Mouse (Mus musculus): Measurements from ENCODE around the gene Rbm20. TPM values are rescaled to one million over a fixed set of nuclear protein-coding genes. Genes with fewer than 3 reads are reported as not detected.

Gene Rbm20
- total and polyA plus RNA-seq, 3 experiments, result 37.3 to 58.6 TPM; not detected in 1

- H3K79me2 ChIP-seq (ENCODE audit: control insufficient read depth, insufficient read depth, low read length, poor library complexity), result no peaks in the 10 kb centered on the region
- 0 out of 4 replicates have a peak, but pooled peaks cover 0 to 5% of the 10 kb centered on the region in 2 experiments for H3K4me1 ChIP-seq (ENCODE audit: control insufficient read depth in 1 of 2, insufficient read depth in 2 of 2, low read length in 2 of 2)
- H3K4me3 ChIP-seq (ENCODE audit: control insufficient read depth in 1 of 2, insufficient read depth in 1 of 2, low read depth in 2 of 2, low read length in 2 of 2), result no peak overlapping the region
- no peak for DNase-seq (ENCODE audit: low read depth, low spot score)
- TF ChIP-seq SMC3 (IDR thresholded peaks at IDR 0.05; ENCODE audit: low read depth, low read length), result no peak
- no peak for TF ChIP-seq MAX (IDR thresholded peaks at IDR 0.05; ENCODE audit: low read length)
- TF ChIP-seq KAT2A (conservative IDR thresholded peaks at IDR 0.05; ENCODE audit: low read depth, low read length), result no peak
- no peak for TF ChIP-seq GABPA (IDR thresholded peaks at IDR 0.05; ENCODE audit: low read depth, low read length)
- no peak for TF ChIP-seq UBTF (IDR thresholded peaks at IDR 0.05; ENCODE audit: borderline replicate concordance, insufficient read depth, low read depth, low read length)
- TF ChIP-seq RCOR1 (IDR thresholded peaks at IDR 0.05; ENCODE audit: low read depth, low read length), result no peak
- no peak for TF ChIP-seq TAL1 (IDR thresholded peaks at IDR 0.05; ENCODE audit: low read length)
- no peak for TF ChIP-seq HCFC1 (IDR thresholded peaks at IDR 0.05; ENCODE audit: low read depth, low read length)
- TF ChIP-seq CHD1 (IDR thresholded peaks at IDR 0.05; ENCODE audit: low read depth, low read length), result no peak
- no peak for TF ChIP-seq GATA1 (IDR thresholded peaks at IDR 0.05; ENCODE audit: low read depth, low read length)
- TF ChIP-seq MEF2A (IDR thresholded peaks at IDR 0.05; ENCODE audit: extremely low read depth, insufficient replicate concordance, low read depth, low read length, poor library complexity, severe bottlenecking), result no peak
- TF ChIP-seq MAFK (IDR thresholded peaks at IDR 0.05; ENCODE audit: borderline replicate concordance, low read depth, low read length), result no peak
- no peak for TF ChIP-seq SIN3A (IDR thresholded peaks at IDR 0.05; ENCODE audit: low read length)
- H3K27ac ChIP-seq (ENCODE audit: control insufficient read depth, low read depth, low read length), result no peak overlapping the region
- H3K36me3 ChIP-seq (ENCODE audit: control insufficient read depth in 1 of 2, insufficient read depth in 2 of 2, low read length in 2 of 2), result no peaks in the 10 kb centered on the region
- H3K27me3 ChIP-seq (ENCODE audit: control insufficient read depth in 1 of 2, insufficient read depth in 2 of 2, low read length in 2 of 2), result no peaks in the 10 kb centered on the region; a peak in 1 of 4 replicates
- H3K9ac ChIP-seq (ENCODE audit: control insufficient read depth, low read depth, low read length, poor library complexity, severe bottlenecking), result no peak overlapping the region
- H3K9me3 ChIP-seq (replicated peaks; ENCODE audit: insufficient read depth, low read length), result no peaks in the 10 kb centered on the region
Measured at GRCm38 (mm10) chr19:53739570-53740266, 62.6 kb downstream of the Rbm20 start.

GRCm38 (mm10) chr19:53740750-53741380 is 63.8 kb downstream of the Rbm20 start:
- TF ChIP-seq TCF12 (IDR thresholded peaks at IDR 0.05; ENCODE audit: low read depth, low read length) (no peak), CHD1 (IDR thresholded peaks at IDR 0.05; ENCODE audit: low read depth, low read length) (no peak)
- peak; percentile 32 for DNase-seq (ENCODE audit: low read depth, low spot score)
- Histone ChIP-seq H3K27ac (ENCODE audit: control insufficient read depth, low read depth, low read length) (no peak overlapping the region), H3K9me3 (replicated peaks; ENCODE audit: insufficient read depth, low read length) (no peaks in the 10 kb centered on the region), H3K4me3 (ENCODE audit: control insufficient read depth in 1 of 2, insufficient read depth in 1 of 2, low read depth in 2 of 2, low read length in 2 of 2) (no peak overlapping the region), H3K36me3 (ENCODE audit: control insufficient read depth in 1 of 2, insufficient read depth in 2 of 2, low read length in 2 of 2) (no peaks in the 10 kb centered on the region), H3K79me2 (ENCODE audit: control insufficient read depth, insufficient read depth, low read length, poor library complexity) (no peaks in the 10 kb centered on the region), H3K9ac (ENCODE audit: control insufficient read depth, low read depth, low read length, poor library complexity, severe bottlenecking) (no peak overlapping the region), H3K4me1 (ENCODE audit: control insufficient read depth in 1 of 2, insufficient read depth in 2 of 2, low read length in 2 of 2) (0 out of 4 replicates have a peak, but pooled peaks cover 0 to 5% of the 10 kb centered on the region in 2 experiments), H3K27me3 (ENCODE audit: control insufficient read depth in 1 of 2, insufficient read depth in 2 of 2, low read length in 2 of 2) (no peaks in the 10 kb centered on the region; a peak in 1 of 4 replicates)

All from MEL (cell line).